Mouse (Mus musculus) cerebellum, adult 2 months (tissue): ENCODE results near the gene Nsl1.

Source experiments
- CTCF ChIP-seq: fragments of 200-500 bp; IDR thresholded peaks from 2 replicates; pipeline ENCODE4 v1.5.1; 2011; ENCODE audit warnings: low read depth, mild to moderate bottlenecking, control low read depth, low read length, moderate library complexity, borderline replicate concordance; ENCODE audit not compliant: insufficient read depth
- POLR2A ChIP-seq: fragments of 200-500 bp; IDR thresholded peaks from 2 replicates; pipeline ENCODE4 v1.6.1; 2011; ENCODE audit warnings: low read length, control low read depth, borderline replicate concordance; ENCODE audit not compliant: insufficient read depth

DNA sequence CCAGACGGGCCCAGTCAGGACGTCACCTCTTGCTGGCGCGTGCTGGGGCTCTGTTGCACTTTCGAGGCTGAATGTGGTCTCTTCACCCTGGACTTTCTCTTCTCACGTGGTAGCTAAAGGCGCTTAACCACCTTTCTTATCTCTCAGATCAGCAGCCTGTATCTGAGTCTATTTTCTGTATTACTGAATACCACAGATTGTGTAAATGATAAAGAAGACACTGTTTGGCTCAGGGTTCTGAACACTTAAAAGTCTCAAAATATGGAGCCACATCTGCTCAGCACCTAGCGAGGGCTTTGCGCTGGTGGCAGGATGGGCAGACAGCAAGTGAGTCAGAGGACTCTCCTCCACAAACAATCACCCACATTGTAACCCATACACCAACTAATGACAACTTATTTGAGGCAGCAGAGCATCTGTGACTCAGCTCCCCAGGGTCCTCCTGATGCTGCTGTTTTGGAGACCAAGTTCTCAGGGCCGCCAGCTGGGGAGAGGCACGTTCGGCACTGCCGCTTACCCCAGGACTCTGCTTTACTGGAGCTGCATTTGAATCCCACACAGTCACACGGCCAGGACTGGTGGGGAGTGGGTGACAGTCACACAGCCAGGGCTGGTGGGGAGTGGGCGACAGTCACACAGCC is 40.0 kb downstream of the Nsl1 start:
- TF ChIP-seq CTCF (no peak), POLR2A (no peak)
